Mouse (Mus musculus): ENCODE measurements at regions not wholly inside any gene's neighbourhood (a gene's known extent, or its start where the extent isn't known, plus 50 kb on each side); places are given as distances from the start of the nearest gene placed in this dataset.
"Not testable (repeated sequence)": the region's sequence is repeated elsewhere in the genome, so short reads cannot be mapped to it uniquely, and the experiment has no call there.

- no peak for DNase-seq (ENCODE audit: low spot score in 2 of 2)
Observed at GRCm38 (mm10) chr1:164744955-164745608, 51.4 kb upstream of the Dpt start.

GRCm38 (mm10) chr1:164744499-164744898 lies 51.9 kb upstream of the Dpt start:
- DNase-seq (ENCODE audit: low spot score in 2 of 2): no peak

- not testable (repeated sequence) for DNase-seq (ENCODE audit: low spot score in 2 of 2)
Observed at GRCm38 (mm10) chr1:164742897-164743296, 53.5 kb upstream of the Dpt start.

GRCm38 (mm10) chr1:164735646-164736045 lies 60.8 kb upstream of the Dpt start:
- no peak for DNase-seq (ENCODE audit: low spot score in 2 of 2)

- no peak for DNase-seq (ENCODE audit: low spot score in 2 of 2)
Observed at GRCm38 (mm10) chr1:164733741-164734140, 62.7 kb upstream of the Dpt start.

GRCm38 (mm10) chr1:164722054-164722453 lies 74.4 kb upstream of the Dpt start:
- DNase-seq (ENCODE audit: low spot score in 2 of 2): peak; percentile 36 to 55

- DNase-seq (ENCODE audit: low spot score in 2 of 2): no peak
Observed at GRCm38 (mm10) chr1:164714905-164715304, 81.5 kb upstream of the Dpt start.

GRCm38 (mm10) chr1:164713798-164714551 lies 82.5 kb upstream of the Dpt start:
- no peak for DNase-seq (ENCODE audit: low spot score in 2 of 2)

- no peak for DNase-seq (ENCODE audit: low spot score in 2 of 2)
Observed at GRCm38 (mm10) chr1:164712514-164712913, 83.9 kb upstream of the Dpt start.

- DNase-seq (ENCODE audit: low spot score in 2 of 2): no peak
Observed at GRCm38 (mm10) chr1:164704397-164705091, 91.9 kb upstream of the Dpt start.

- DNase-seq (ENCODE audit: low spot score in 2 of 2): no peak
Observed at GRCm38 (mm10) chr1:164703560-164704131, 92.8 kb upstream of the Dpt start.

GRCm38 (mm10) chr1:164690055-164690454 lies 106.4 kb upstream of the Dpt start:
- DNase-seq (ENCODE audit: low spot score in 2 of 2): no peak

- DNase-seq (ENCODE audit: low spot score in 2 of 2): no peak
Observed at GRCm38 (mm10) chr1:164689311-164689710, 107.1 kb upstream of the Dpt start.

- DNase-seq (ENCODE audit: low spot score in 2 of 2): no peak
Observed at GRCm38 (mm10) chr1:164684437-164684836, 112.0 kb upstream of the Dpt start.

GRCm38 (mm10) chr1:164683788-164684187 lies 112.7 kb upstream of the Dpt start:
- DNase-seq (ENCODE audit: low spot score in 2 of 2): no peak

GRCm38 (mm10) chr1:164682867-164683599 lies 113.4 kb upstream of the Dpt start:
- DNase-seq (ENCODE audit: low spot score in 2 of 2): no peak

GRCm38 (mm10) chr1:164682426-164682825 lies 114.0 kb upstream of the Dpt start:
- no peak for DNase-seq (ENCODE audit: low spot score in 2 of 2)

GRCm38 (mm10) chr1:164681582-164681981 lies 114.9 kb upstream of the Dpt start:
- DNase-seq (ENCODE audit: low spot score in 2 of 2): no peak

GRCm38 (mm10) chr1:164678303-164678702 lies 118.1 kb upstream of the Dpt start:
- no peak for DNase-seq (ENCODE audit: low spot score in 2 of 2)

GRCm38 (mm10) chr1:164652244-164652643 lies 144.2 kb upstream of the Dpt start:
- DNase-seq (ENCODE audit: low spot score in 2 of 2): no peak

GRCm38 (mm10) chr1:164637901-164638462 lies 158.5 kb upstream of the Dpt start:
- no peak for DNase-seq (ENCODE audit: low spot score in 2 of 2)
